Mouse (Mus musculus) myocyte (in vitro differentiated cells): ENCODE data around the gene Cfap73.

ENCODE experiments used
- E2F4 ChIP-seq: IDR thresholded peaks from one replicate; pipeline ENCODE4 v1.6.1; 2011; ENCODE audit warnings: mild to moderate bottlenecking, control low read depth, moderate library complexity; ENCODE audit not compliant: insufficient read depth
- MAX ChIP-seq: IDR thresholded peaks from one replicate; pipeline ENCODE4 v1.6.1; 2011; ENCODE audit warnings: low read depth, mild to moderate bottlenecking, control low read depth
- MYOD1 ChIP-seq, 3 experiments: IDR thresholded peaks; one replicate each; pipeline ENCODE4 v1.6.1; 2011; ENCODE audit warnings: control low read depth in 2 of 3, low read depth in 2 of 3, mild to moderate bottlenecking in 2 of 3, moderate library complexity in 1 of 3; ENCODE audit not compliant: insufficient read length in 2 of 3, control insufficient read depth in 1 of 3
- POLR2A ChIP-seq: IDR thresholded peaks from one replicate; pipeline ENCODE4 v1.6.1; 2011; ENCODE audit warnings: low read depth, mild to moderate bottlenecking, control low read depth, moderate library complexity; ENCODE audit not compliant: insufficient read length
- POLR2AphosphoS2 ChIP-seq: IDR thresholded peaks from one replicate; pipeline ENCODE4 v1.6.1; 2011; ENCODE audit warnings: low read depth, control low read depth; ENCODE audit not compliant: insufficient read length
- REST ChIP-seq: IDR thresholded peaks from one replicate; pipeline ENCODE4 v1.6.1; 2011; ENCODE audit warnings: mild to moderate bottlenecking, control low read depth, moderate library complexity; ENCODE audit not compliant: insufficient read depth, insufficient read length
- TCF12 ChIP-seq: IDR thresholded peaks from one replicate; pipeline ENCODE4 v1.6.1; 2011; ENCODE audit warnings: mild to moderate bottlenecking, control low read depth; ENCODE audit not compliant: poor library complexity, insufficient read depth, severe bottlenecking
- USF1 ChIP-seq: IDR thresholded peaks from one replicate; pipeline ENCODE4 v1.6.1; 2011; ENCODE audit warnings: low read depth, mild to moderate bottlenecking, control low read depth, moderate library complexity

GRCm38 (mm10) chr5:120644227-120644626 lies 10.2 kb upstream of the Cfap73 start:
- TF ChIP-seq POLR2A (no peak), POLR2AphosphoS2 (no peak), E2F4 (no peak), MAX (no peak), USF1 (no peak), REST (no peak), MYOD1 (IDR thresholded peaks at IDR 0.05; ENCODE audit: control insufficient read depth in 1 of 3, insufficient read length in 2 of 3, low read depth in 2 of 3) (no peak), TCF12 (no peak)
